Mouse (Mus musculus): ENCODE measurements around the gene Pds5a. TPM values are rescaled to one million over a fixed set of nuclear protein-coding genes. Genes with fewer than 3 reads are reported as not detected.

The Pds5a gene
- total RNA-seq, 4 experiments from 2014 or later, result 77.7 to 101 (median 85.5) TPM

- DNase-seq (ENCODE audit: low spot score in 2 of 2), result no peak
These were observed 123.2 kb downstream of the Pds5a start for GRCm38 (mm10) chr5:65574876-65575275.

DNA sequence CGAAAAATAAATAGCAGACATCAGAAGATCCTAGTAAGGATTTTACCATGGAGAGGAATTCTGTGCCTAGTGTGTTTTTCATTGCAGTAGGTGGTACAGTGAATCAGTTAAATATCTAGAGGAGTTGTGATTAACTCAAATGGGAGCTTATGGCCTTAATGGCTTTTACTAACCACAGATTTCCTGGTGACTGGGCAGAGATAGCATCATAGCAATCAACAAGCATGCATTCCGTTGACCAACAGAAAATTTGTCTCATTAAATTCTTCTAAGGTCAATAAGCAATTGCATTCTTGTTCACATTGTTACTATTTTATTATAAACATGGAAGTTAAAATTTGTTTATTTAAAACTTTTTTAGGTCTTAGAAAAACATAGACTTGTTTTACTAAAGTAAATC is 132.6 kb downstream of the Pds5a start:
- no peak for DNase-seq (ENCODE audit: low spot score in 2 of 2)

DNA sequence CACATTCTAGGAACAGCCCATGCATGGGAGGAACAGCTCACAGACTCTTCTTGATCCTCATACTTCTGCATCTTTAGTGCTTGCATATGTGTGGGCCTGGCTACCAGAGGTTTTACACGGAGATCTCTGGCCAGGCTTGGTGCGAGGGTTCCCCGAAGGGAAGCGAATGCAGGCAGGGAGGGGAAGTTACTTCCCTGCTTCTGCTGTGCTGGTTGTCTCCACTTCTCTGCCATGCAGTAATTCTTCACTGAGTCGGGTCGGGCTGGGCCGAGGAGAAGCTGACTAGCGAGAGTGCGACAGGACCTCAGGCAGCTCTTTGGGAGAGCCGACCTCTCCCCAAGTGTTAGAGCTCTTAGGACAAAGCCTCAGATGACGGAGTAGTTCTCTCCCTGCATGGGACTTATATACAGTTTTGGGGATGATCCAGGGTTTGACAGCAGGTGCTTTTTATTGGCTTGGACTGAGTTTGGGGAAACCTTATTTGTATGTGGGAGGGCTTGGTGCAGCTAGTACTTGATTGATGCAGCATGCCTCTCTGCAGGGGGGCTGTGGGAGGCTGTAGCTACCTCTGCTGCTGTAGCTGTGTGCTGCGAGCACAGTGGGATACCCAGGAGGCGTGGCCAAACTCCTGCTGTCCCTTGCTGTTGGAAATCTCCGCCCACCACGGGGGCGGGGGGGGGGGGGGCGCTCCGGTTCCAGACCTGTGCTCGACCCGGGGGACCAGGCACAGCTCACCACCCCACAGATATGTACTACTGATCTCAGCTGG is 136.8 kb downstream of the Pds5a start:
- no peak for DNase-seq (ENCODE audit: low spot score in 2 of 2)

- DNase-seq (ENCODE audit: low spot score in 2 of 2), result no peak
These were observed 141.0 kb downstream of the Pds5a start for GRCm38 (mm10) chr5:65557109-65557508.

Other genes with a start within 250 kb of the Pds5a start
- gene Gm43552, start 205.4 kb downstream of the Pds5a start, total RNA-seq (2022), result 1 to 10 TPM in 1 of 4 experiments, not detected in 3; 10.0 TPM
- gene Smim14, start 161.1 kb downstream of the Pds5a start, total RNA-seq (2022), result 100 to 1,000 TPM; 147 to 159 (median 153) TPM
- 100 to 1,000 TPM; 119 to 124 (median 119) TPM for gene Ube2k, start 161.0 kb downstream of the Pds5a start, total RNA-seq (2022)
- 10 to 100 TPM in 2 of 4 experiments, 1 to 10 TPM in 2; 9.2 to 12.1 (median 10.0) TPM for gene N4bp2, start 65.2 kb upstream of the Pds5a start, total RNA-seq (2022)
- 1 to 10 TPM in 3 of 4 experiments, under 1 TPM in 1; 0.94 to 3.7 (median 1.8) TPM for gene Rhoh, start 162.9 kb upstream of the Pds5a start, total RNA-seq (2022)
- gene Chrna9, start 236.6 kb upstream of the Pds5a start, total RNA-seq (2022), result not detected

All from layer of hippocampus, adult 8-10 months (tissue).